Mouse (Mus musculus) midbrain, embryonic 12.5 days (tissue): ENCODE results near the gene Vwa7. TPM values are rescaled to one million over a fixed set of nuclear protein-coding genes. Genes with fewer than 3 reads are reported as not detected.

ENCODE experiments used
- ATAC-seq: fragments of 200-750 bp; cut with Nextera tagmentation; 2 replicates; pipeline ENCODE4 v1.8.0; 2017; ENCODE audit warnings: low read depth, moderate TSS enrichment, moderate library complexity; ENCODE audit not compliant: low FRiP score
- H3K27ac ChIP-seq: fragments of 300-500 bp; sonication (generic); replicated peaks from 2 replicates; pipeline ENCODE4 v1.5.1; 2016; ENCODE audit warnings: mild to moderate bottlenecking
- H3K27me3 ChIP-seq: fragments of 300-500 bp; sonication (generic); 2 replicates; pipeline ENCODE4 v1.6.1; 2016; ENCODE audit warnings: mild to moderate bottlenecking
- H3K36me3 ChIP-seq: fragments of 300-500 bp; sonication (generic); 2 replicates; pipeline ENCODE4 v1.6.1; 2016
- H3K4me1 ChIP-seq: fragments of 300-500 bp; sonication (generic); 2 replicates; pipeline ENCODE4 v1.6.1; 2016
- H3K4me2 ChIP-seq: fragments of 300-500 bp; sonication (generic); replicated peaks from 2 replicates; pipeline ENCODE4 v1.6.1; 2016; ENCODE audit warnings: mild to moderate bottlenecking, moderate library complexity
- H3K4me3 ChIP-seq: fragments of 300-500 bp; sonication (generic); 2 replicates; pipeline ENCODE4 v1.5.1; 2016; ENCODE audit warnings: mild to moderate bottlenecking
- H3K9ac ChIP-seq: fragments of 300-500 bp; sonication (generic); replicated peaks from 2 replicates; pipeline ENCODE4 v1.6.1; 2016; ENCODE audit warnings: mild to moderate bottlenecking, moderate library complexity
- H3K9me3 ChIP-seq: fragments of 300-500 bp; sonication (generic); 2 replicates; pipeline ENCODE4 v1.6.1; 2016; ENCODE audit warnings: mild to moderate bottlenecking
- WGBS: fragments of 180-500 bp; shearing (Covaris S2); methylation state at CpG from one replicate; pipeline ENCODE4 v1.1.7; 2016; 5-methylcytosine and 5-hydroxymethylcytosine counted together
- polyA plus RNA-seq: library from polyadenylated mRNA; unstranded; fragments of >200 nt; fragmentation: Nextera tagmentation; extraction: Ambion mirVana; gene quantifications from 2 replicates; pipeline ENCODE4 v1.2.1, GENCODE M21; 2016

Gene Vwa7
- polyA plus RNA-seq, 1 experiment from 2014 or later: 0.23 TPM

DNA sequence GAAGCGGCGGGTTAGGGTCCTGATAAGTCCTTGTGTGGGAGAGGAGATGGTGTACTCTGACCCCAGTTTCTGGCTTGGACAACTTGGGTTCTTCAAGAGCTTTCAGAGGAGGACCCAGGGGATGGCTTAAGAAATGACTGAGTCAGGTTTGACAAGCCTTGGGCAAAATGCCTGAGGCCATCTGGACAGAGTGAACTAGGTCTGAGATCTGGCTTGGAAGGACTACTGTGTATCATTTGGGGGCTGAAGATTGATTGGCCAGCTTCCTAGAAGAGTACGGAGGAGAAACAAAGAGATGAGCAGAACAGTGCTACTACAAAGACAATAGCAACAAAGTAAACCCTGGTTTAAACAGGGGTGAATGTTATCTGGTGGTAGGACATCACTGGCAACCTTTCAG is 47.1 kb downstream of the Vwa7 start:
- Histone ChIP-seq H3K4me3 (no peak overlapping the region), H3K4me2 (no peak overlapping the region), H3K27me3 (peaks cover 48% of the 10 kb centered on the region), H3K27ac (no peak overlapping the region), H3K9ac (no peak overlapping the region), H3K36me3 (peaks cover 32% of the 10 kb centered on the region), H3K9me3 (no peaks in the 10 kb centered on the region), H3K4me1 (peaks cover 43% of the 10 kb centered on the region)
- WGBS: 90% methylated on average over 3 of the region's 3 CpGs
- no peak for ATAC-seq

- 38% methylated on average over 10 of the region's 10 CpGs for WGBS
- H3K27ac ChIP-seq: peak overlapping the region; percentile 22; the same call in 1 of the 2 replicates
- H3K27me3 ChIP-seq: peaks cover 48% of the 10 kb centered on the region
- no peaks in the 10 kb centered on the region for H3K9me3 ChIP-seq
- H3K9ac ChIP-seq: peak overlapping the region; percentile 47
- peaks cover 32% of the 10 kb centered on the region for H3K36me3 ChIP-seq
- H3K4me3 ChIP-seq: no peak overlapping the region
- peaks cover 41% of the 10 kb centered on the region for H3K4me1 ChIP-seq
- ATAC-seq: no peak
- H3K4me2 ChIP-seq: peak overlapping the region; percentile 55
These were observed 48.0 kb downstream of the Vwa7 start for GRCm38 (mm10) chr17:35064378-35064877.

DNA sequence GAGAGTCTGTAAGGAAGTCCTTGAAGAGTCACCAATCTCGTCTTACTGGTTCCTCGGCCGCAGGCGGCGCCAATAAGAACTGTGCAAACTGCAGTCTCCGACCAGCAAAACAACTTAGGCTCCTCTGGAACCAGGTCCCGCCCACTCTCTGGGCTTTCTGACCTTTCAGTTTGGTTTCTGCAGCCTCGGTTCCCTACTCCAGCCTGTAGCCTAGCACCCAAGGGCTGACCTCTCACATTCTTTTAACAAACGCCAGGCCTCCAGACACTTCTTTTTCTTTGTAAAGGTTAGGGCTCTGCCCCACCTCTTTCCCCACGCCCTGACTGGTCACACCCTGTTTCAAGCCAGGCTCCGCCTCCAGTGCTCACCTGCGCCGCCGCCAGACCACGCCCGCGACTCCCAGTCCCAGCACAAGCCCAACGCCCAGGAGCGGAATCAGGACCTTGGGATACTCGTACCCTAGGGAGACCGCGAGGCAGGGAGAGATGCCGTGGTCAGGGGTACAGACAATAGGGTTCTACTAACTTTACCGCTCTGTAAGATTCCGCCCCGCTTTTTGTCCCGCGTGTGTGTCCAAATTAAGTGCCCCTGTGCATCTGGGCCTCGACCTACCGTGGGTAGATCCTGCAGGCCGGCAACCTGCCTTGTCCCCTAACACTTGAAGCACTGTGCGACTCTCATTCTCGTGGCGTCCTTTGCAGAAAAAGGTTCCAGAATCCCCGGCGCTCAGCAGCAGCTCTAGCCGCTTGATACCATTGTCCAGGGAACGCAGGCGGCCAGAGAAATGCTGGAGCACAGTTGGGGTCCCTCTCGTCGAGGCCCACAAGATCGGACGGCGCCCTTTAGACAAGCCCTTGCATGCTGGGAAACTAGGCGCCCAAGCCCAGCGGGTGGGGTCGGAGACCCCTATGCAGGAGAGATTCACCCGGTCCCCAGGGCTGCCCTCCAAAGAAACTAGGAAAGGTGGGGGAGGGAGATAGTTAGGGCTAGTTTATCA is 48.9 kb downstream of the Vwa7 start, which contains the start of gene Ly6g6c:
Ly6g6c (plus strand) TSS at position 438 of the 997 bp plus-strand sequence.
- Histone ChIP-seq H3K4me2 (peak within 1 kb of the TSS; percentile 55), H3K9me3 (no peaks in the 10 kb centered on the region), H3K36me3 (peaks cover 30% of the 10 kb centered on the region), H3K27me3 (peaks cover 48% of the 10 kb centered on the region), H3K4me3 (peak within 1 kb of the TSS; percentile 31), H3K4me1 (peaks cover 36% of the 10 kb centered on the region), H3K27ac (peak within 1 kb of the TSS; percentile 22; the same call in 1 of the 2 replicates), H3K9ac (peak within 1 kb of the TSS; percentile 47)
- WGBS: under 1% methylated on average over 48 of the region's 48 CpGs
- ATAC-seq: no peak

GRCm38 (mm10) chr17:35066084-35066483 is 49.7 kb downstream of the Vwa7 start, which contains the start of gene Mpig6b:
TSS of gene Mpig6b (minus strand) at chr17:35066184.
- 45% methylated on average over 10 of the region's 10 CpGs for WGBS
- no peak within 1 kb of the TSS for H3K27ac ChIP-seq
- H3K9me3 ChIP-seq: no peaks in the 10 kb centered on the region
- peak within 1 kb of the TSS; percentile 44; the same call in 1 of the 2 replicates for H3K9ac ChIP-seq
- H3K4me1 ChIP-seq: peaks cover 27% of the 10 kb centered on the region
- H3K36me3 ChIP-seq: peaks cover 22% of the 10 kb centered on the region
- no peak for ATAC-seq
- H3K4me2 ChIP-seq: peak within 1 kb of the TSS; percentile 55
- H3K4me3 ChIP-seq: peak within 1 kb of the TSS; percentile 31
- peaks cover 48% of the 10 kb centered on the region for H3K27me3 ChIP-seq

GRCm38 (mm10) chr17:35068213-35068914 is 52.0 kb downstream of the Vwa7 start:
- no peak for ATAC-seq
- no peak overlapping the region for H3K4me3 ChIP-seq
- peaks cover 21% of the 10 kb centered on the region for H3K4me1 ChIP-seq
- H3K4me2 ChIP-seq: no peak overlapping the region
- H3K27ac ChIP-seq: no peak overlapping the region
- H3K9ac ChIP-seq: no peak overlapping the region
- H3K9me3 ChIP-seq: no peaks in the 10 kb centered on the region
- H3K27me3 ChIP-seq: peaks cover 43% of the 10 kb centered on the region
- 85% methylated on average over 17 of the region's 17 CpGs for WGBS
- H3K36me3 ChIP-seq: 0 out of 2 replicates have a peak, but pooled peaks cover 2% of the 10 kb centered on the region

DNA sequence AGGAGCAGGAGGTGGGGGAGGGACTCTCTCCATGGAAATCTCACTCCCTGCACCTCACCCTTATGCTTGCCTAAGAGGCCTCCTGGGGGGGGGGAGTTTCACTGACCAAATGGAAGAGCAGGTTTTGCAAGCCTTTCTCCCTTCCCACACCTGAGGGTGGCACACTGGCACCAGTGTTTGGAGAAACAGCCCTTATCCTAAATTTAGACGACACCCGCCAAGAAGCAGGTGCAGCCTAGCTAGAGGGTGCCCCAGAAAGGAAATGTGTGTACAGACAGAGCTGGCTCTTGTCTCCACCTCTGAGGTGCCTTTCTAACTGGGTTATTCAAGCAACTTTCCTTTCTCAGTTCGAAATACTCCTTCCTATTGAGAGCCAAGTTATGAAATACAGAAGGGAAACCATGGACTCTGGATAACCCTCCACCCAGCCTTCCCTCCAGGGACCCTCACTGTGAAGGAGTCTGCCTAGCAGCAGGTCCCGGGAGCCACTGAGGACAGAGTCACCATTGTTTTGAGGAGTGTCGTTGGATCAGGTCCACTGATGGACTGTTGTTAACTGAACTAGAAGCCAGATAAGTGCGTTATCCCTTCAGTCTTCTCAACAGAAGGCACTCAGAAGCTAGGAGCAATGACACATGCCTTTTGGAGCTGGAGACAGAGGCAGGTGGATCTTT is 54.3 kb downstream of the Vwa7 start:
- H3K4me1 ChIP-seq: peaks cover 4% of the 10 kb centered on the region
- no peak overlapping the region for H3K27ac ChIP-seq
- H3K4me2 ChIP-seq: no peak overlapping the region
- WGBS: 67% methylated on average over 6 of the region's 6 CpGs
- no peak overlapping the region for H3K4me3 ChIP-seq
- peaks cover 19% of the 10 kb centered on the region for H3K27me3 ChIP-seq
- H3K36me3 ChIP-seq: no peaks in the 10 kb centered on the region
- no peak for ATAC-seq
- no peaks in the 10 kb centered on the region for H3K9me3 ChIP-seq
- H3K9ac ChIP-seq: no peak overlapping the region

- no peak overlapping the region for H3K27ac ChIP-seq
- no peaks in the 10 kb centered on the region for H3K36me3 ChIP-seq
- no peak for ATAC-seq
- 84% methylated on average over 9 of the region's 9 CpGs for WGBS
- H3K4me2 ChIP-seq: no peak overlapping the region
- no peak overlapping the region for H3K4me3 ChIP-seq
- peaks cover 2% of the 10 kb centered on the region for H3K4me1 ChIP-seq
- no peaks in the 10 kb centered on the region for H3K9me3 ChIP-seq
- peaks cover 12% of the 10 kb centered on the region for H3K27me3 ChIP-seq
- H3K9ac ChIP-seq: no peak overlapping the region
These were observed 55.1 kb downstream of the Vwa7 start for GRCm38 (mm10) chr17:35071454-35071853.

- H3K36me3 ChIP-seq: no peaks in the 10 kb centered on the region
- H3K9ac ChIP-seq: no peak overlapping the region
- H3K4me2 ChIP-seq: no peak overlapping the region
- H3K4me3 ChIP-seq: no peak overlapping the region
- 55% methylated on average over 17 of the region's 17 CpGs for WGBS
- no peak for ATAC-seq
- H3K9me3 ChIP-seq: no peaks in the 10 kb centered on the region
- H3K4me1 ChIP-seq: peaks cover 18% of the 10 kb centered on the region
- H3K27ac ChIP-seq: no peak overlapping the region
- H3K27me3 ChIP-seq: peaks cover 7% of the 10 kb centered on the region; the same call in 1 of the 2 replicates
These were observed 57.7 kb downstream of the Vwa7 start for GRCm38 (mm10) chr17:35074097-35074496.

Other genes starting within 250 kb of the Vwa7 start
- not detected in 2 replicates for gene Cyp21a1, start 212.0 kb upstream of the Vwa7 start, polyA plus RNA-seq
- 26.1 and 30.8 TPM in 2 replicates for gene Stk19, start 179.6 kb upstream of the Vwa7 start, polyA plus RNA-seq
- 72.7 and 73.4 TPM in 2 replicates for gene Dxo, start 179.6 kb upstream of the Vwa7 start, polyA plus RNA-seq
- gene Skiv2l, start 166.4 kb upstream of the Vwa7 start, polyA plus RNA-seq: 67.4 and 71.5 TPM in 2 replicates
- 114 TPM in 2 replicates for gene Nelfe, start 166.2 kb upstream of the Vwa7 start, polyA plus RNA-seq
- 3.3 and 3.5 TPM in 2 replicates for gene Cfb, start 154.1 kb upstream of the Vwa7 start, polyA plus RNA-seq
- gene Zbtb12, start 137.1 kb upstream of the Vwa7 start, polyA plus RNA-seq: 11.4 and 15.1 TPM in 2 replicates
- not detected in 2 replicates for gene Gm20547, start 134.5 kb upstream of the Vwa7 start, polyA plus RNA-seq
- 0.86 and 2.1 TPM in 2 replicates for gene C2, start 118.3 kb upstream of the Vwa7 start, polyA plus RNA-seq
- 113 and 120 TPM in 2 replicates for gene Ehmt2, start 118.1 kb upstream of the Vwa7 start, polyA plus RNA-seq
- gene Slc44a4, start 102.1 kb upstream of the Vwa7 start, polyA plus RNA-seq: 0.08 and 0.13 TPM in 2 replicates
- gene Neu1, start 85.3 kb upstream of the Vwa7 start, polyA plus RNA-seq: 20.4 and 20.7 TPM in 2 replicates
- gene Hspa1b, start 57.3 kb upstream of the Vwa7 start, polyA plus RNA-seq: 0.22 TPM in 1 of 2 replicates, not detected in the other
- gene Gm20481, start 46.7 kb upstream of the Vwa7 start, polyA plus RNA-seq: not detected in 2 replicates
- gene Hspa1a, start 44.4 kb upstream of the Vwa7 start, polyA plus RNA-seq: 2.3 and 2.8 TPM in 2 replicates
- gene Hspa1l, start 43.9 kb upstream of the Vwa7 start, polyA plus RNA-seq: 1.1 and 1.7 TPM in 2 replicates
- gene Lsm2, start 34.7 kb upstream of the Vwa7 start, polyA plus RNA-seq: 188 and 202 TPM in 2 replicates
- 139 and 142 TPM in 2 replicates for gene Vars, start 15.6 kb upstream of the Vwa7 start, polyA plus RNA-seq
- 5.2 and 6.8 TPM in 2 replicates for gene Sapcd1, start 11.4 kb downstream of the Vwa7 start, polyA plus RNA-seq
- 6.9 and 7.6 TPM in 2 replicates for gene Msh5, start 30.2 kb downstream of the Vwa7 start, polyA plus RNA-seq
- 145 and 165 TPM in 2 replicates for gene Clic1, start 33.4 kb downstream of the Vwa7 start, polyA plus RNA-seq
- 595 and 615 TPM in 2 replicates for gene Ddah2, start 42.5 kb downstream of the Vwa7 start, polyA plus RNA-seq
- gene Ly6g6c, start 48.8 kb downstream of the Vwa7 start, polyA plus RNA-seq: not detected in 2 replicates
- gene Mpig6b, start 49.6 kb downstream of the Vwa7 start, polyA plus RNA-seq: 0.52 and 0.93 TPM in 2 replicates
- 0.24 TPM in 1 of 2 replicates, not detected in the other for gene Ly6g6e, start 60.3 kb downstream of the Vwa7 start, polyA plus RNA-seq
- gene Ly6g6d, start 61.5 kb downstream of the Vwa7 start, polyA plus RNA-seq: 1.1 and 1.7 TPM in 2 replicates
- gene Ly6g6f, start 69.0 kb downstream of the Vwa7 start, polyA plus RNA-seq: 0.47 TPM in 2 replicates
- 69.0 and 72.3 TPM in 2 replicates for gene Abhd16a, start 72.7 kb downstream of the Vwa7 start, polyA plus RNA-seq
- gene Ly6g5c, start 91.7 kb downstream of the Vwa7 start, polyA plus RNA-seq: not detected in 2 replicates
- 1.0 and 1.5 TPM in 2 replicates for gene Ly6g5b, start 98.8 kb downstream of the Vwa7 start, polyA plus RNA-seq
- gene Gpank1, start 104.9 kb downstream of the Vwa7 start, polyA plus RNA-seq: 22.2 and 26.4 TPM in 2 replicates
- 279 TPM in 2 replicates for gene Csnk2b, start 105.5 kb downstream of the Vwa7 start, polyA plus RNA-seq
- gene D17H6S53E, start 109.8 kb downstream of the Vwa7 start, polyA plus RNA-seq: 8.0 and 9.1 TPM in 2 replicates
- 0.65 and 1.5 TPM in 2 replicates for gene Apom, start 115.5 kb downstream of the Vwa7 start, polyA plus RNA-seq
- gene Bag6, start 118.6 kb downstream of the Vwa7 start, polyA plus RNA-seq: 84.0 and 95.3 TPM in 2 replicates
- gene Prrc2a, start 148.3 kb downstream of the Vwa7 start, polyA plus RNA-seq: 236 and 239 TPM in 2 replicates
- 7.7 and 8.2 TPM in 2 replicates for gene Aif1, start 159.5 kb downstream of the Vwa7 start, polyA plus RNA-seq
- 4.7 and 9.9 TPM in 2 replicates for gene Lst1, start 171.9 kb downstream of the Vwa7 start, polyA plus RNA-seq
- gene Ltb, start 177.9 kb downstream of the Vwa7 start, polyA plus RNA-seq: 0.48 and 0.62 TPM in 2 replicates
- gene Tnf, start 185.4 kb downstream of the Vwa7 start, polyA plus RNA-seq: not detected in 2 replicates
- gene Lta, start 188.8 kb downstream of the Vwa7 start, polyA plus RNA-seq: not detected in 2 replicates
- gene Gm16181, start 204.3 kb downstream of the Vwa7 start, polyA plus RNA-seq: 0.38 TPM in 1 of 2 replicates, not detected in the other
- 18.8 and 19.6 TPM in 2 replicates for gene Atp6v1g2, start 217.1 kb downstream of the Vwa7 start, polyA plus RNA-seq
- gene Nfkbil1, start 219.2 kb downstream of the Vwa7 start, polyA plus RNA-seq: 10.9 and 11.4 TPM in 2 replicates
- 565 and 579 TPM in 2 replicates for gene Ddx39b, start 225.2 kb downstream of the Vwa7 start, polyA plus RNA-seq
- 45.5 and 47.8 TPM in 2 replicates for gene H2-D1, start 246.2 kb downstream of the Vwa7 start, polyA plus RNA-seq